Mouse (Mus musculus): Measurements from ENCODE around the gene Ank. TPM values are rescaled to one million over a fixed set of nuclear protein-coding genes. Genes with fewer than 3 reads are reported as not detected.

Ank gene
- total and polyA plus RNA-seq, 3 experiments: 0.04 to 0.15 TPM; not detected in 1

DNA sequence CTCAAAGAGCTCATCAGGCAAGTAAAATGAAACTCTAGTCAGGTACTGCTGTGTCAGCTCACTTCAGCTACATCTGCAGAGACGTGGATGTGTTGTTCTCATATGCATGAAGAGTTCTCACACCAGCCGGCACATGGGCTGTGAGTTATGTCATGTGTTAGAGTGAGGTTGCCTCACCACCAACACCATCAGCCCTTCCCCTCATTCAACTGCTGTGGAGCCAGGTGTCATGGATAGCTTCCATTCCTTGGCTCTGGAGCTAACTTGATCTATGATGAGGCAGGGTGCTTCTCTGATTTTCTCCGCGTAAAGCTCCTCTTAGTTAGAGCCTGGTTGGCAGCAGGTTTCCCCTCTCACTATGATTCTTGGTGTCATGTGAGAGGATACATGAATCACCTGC, 103.9 kb downstream of the Ank start:
- TF ChIP-seq EP300 (IDR thresholded peaks at IDR 0.05; ENCODE audit: low read depth in 1 of 2, low read length in 2 of 2) (no peak), ELF1 (IDR thresholded peaks at IDR 0.05; ENCODE audit: low read depth, low read length) (no peak), ZMIZ1 (IDR thresholded peaks at IDR 0.05; ENCODE audit: low read depth, low read length) (no peak)
- Histone ChIP-seq H3K4me3 (ENCODE audit: control insufficient read depth in 1 of 2, insufficient read depth in 1 of 2, low read depth in 2 of 2, low read length in 2 of 2) (no peak overlapping the region), H3K27ac (ENCODE audit: control insufficient read depth, low read depth, low read length) (no peak overlapping the region), H3K9ac (ENCODE audit: control insufficient read depth, low read depth, low read length, poor library complexity, severe bottlenecking) (no peak overlapping the region), H3K9me3 (replicated peaks; ENCODE audit: insufficient read depth, low read length) (no peaks in the 10 kb centered on the region), H3K36me3 (ENCODE audit: control insufficient read depth in 1 of 2, insufficient read depth in 2 of 2, low read length in 2 of 2) (no peaks in the 10 kb centered on the region), H3K4me1 (ENCODE audit: control insufficient read depth in 1 of 2, insufficient read depth in 2 of 2, low read length in 2 of 2) (no peaks in the 10 kb centered on the region), H3K79me2 (ENCODE audit: control insufficient read depth, insufficient read depth, low read length, poor library complexity) (no peaks in the 10 kb centered on the region), H3K27me3 (ENCODE audit: control insufficient read depth in 1 of 2, insufficient read depth in 2 of 2, low read length in 2 of 2) (no peaks in the 10 kb centered on the region)
- no peak for DNase-seq (ENCODE audit: low read depth, low spot score)

DNA sequence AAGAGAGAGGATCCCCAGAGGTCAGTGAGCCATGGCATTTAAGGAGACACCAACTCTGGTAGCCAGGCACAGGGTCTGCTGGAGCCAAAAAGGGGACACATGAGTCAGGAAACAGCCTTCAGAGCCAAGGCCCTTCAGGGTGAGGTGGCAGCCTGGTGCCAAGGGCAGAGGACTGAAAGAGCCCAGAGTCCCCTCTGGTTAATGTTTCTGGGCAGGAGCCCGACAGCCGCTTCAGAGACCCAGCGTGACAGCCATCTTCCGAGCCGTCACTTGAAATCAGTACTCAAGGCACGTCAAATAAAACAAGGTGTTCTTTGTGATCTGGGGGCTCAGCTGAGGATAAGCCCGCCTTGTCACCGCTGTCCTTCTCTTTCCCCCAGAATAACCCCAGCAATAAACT, 104.7 kb downstream of the Ank start:
- no peak for TF ChIP-seq CHD2 (IDR thresholded peaks at IDR 0.05; ENCODE audit: low read length)
- TF ChIP-seq EP300 (IDR thresholded peaks at IDR 0.05; ENCODE audit: low read depth in 1 of 2, low read length in 2 of 2): no peak
- no peak for TF ChIP-seq TCF12 (IDR thresholded peaks at IDR 0.05; ENCODE audit: low read depth, low read length)
- TF ChIP-seq ETS1 (IDR thresholded peaks at IDR 0.05; ENCODE audit: low read depth, low read length): no peak
- no peak for TF ChIP-seq ELF1 (IDR thresholded peaks at IDR 0.05; ENCODE audit: low read depth, low read length)
- TF ChIP-seq TBP (IDR thresholded peaks at IDR 0.05; ENCODE audit: low read depth, low read length): no peak
- no peak for TF ChIP-seq POLR2AphosphoS2 (IDR thresholded peaks at IDR 0.05; ENCODE audit: low read length)
- DNase-seq (ENCODE audit: low read depth, low spot score): no peak
- Histone ChIP-seq H3K79me2 (ENCODE audit: control insufficient read depth, insufficient read depth, low read length, poor library complexity) (no peaks in the 10 kb centered on the region), H3K36me3 (ENCODE audit: control insufficient read depth in 1 of 2, insufficient read depth in 2 of 2, low read length in 2 of 2) (no peaks in the 10 kb centered on the region), H3K27ac (ENCODE audit: control insufficient read depth, low read depth, low read length) (no peak overlapping the region), H3K4me3 (ENCODE audit: control insufficient read depth in 1 of 2, insufficient read depth in 1 of 2, low read depth in 2 of 2, low read length in 2 of 2) (no peak overlapping the region), H3K9ac (ENCODE audit: control insufficient read depth, low read depth, low read length, poor library complexity, severe bottlenecking) (no peak overlapping the region), H3K9me3 (replicated peaks; ENCODE audit: insufficient read depth, low read length) (no peaks in the 10 kb centered on the region), H3K4me1 (ENCODE audit: control insufficient read depth in 1 of 2, insufficient read depth in 2 of 2, low read length in 2 of 2) (no peaks in the 10 kb centered on the region), H3K27me3 (ENCODE audit: control insufficient read depth in 1 of 2, insufficient read depth in 2 of 2, low read length in 2 of 2) (no peaks in the 10 kb centered on the region)

DNA sequence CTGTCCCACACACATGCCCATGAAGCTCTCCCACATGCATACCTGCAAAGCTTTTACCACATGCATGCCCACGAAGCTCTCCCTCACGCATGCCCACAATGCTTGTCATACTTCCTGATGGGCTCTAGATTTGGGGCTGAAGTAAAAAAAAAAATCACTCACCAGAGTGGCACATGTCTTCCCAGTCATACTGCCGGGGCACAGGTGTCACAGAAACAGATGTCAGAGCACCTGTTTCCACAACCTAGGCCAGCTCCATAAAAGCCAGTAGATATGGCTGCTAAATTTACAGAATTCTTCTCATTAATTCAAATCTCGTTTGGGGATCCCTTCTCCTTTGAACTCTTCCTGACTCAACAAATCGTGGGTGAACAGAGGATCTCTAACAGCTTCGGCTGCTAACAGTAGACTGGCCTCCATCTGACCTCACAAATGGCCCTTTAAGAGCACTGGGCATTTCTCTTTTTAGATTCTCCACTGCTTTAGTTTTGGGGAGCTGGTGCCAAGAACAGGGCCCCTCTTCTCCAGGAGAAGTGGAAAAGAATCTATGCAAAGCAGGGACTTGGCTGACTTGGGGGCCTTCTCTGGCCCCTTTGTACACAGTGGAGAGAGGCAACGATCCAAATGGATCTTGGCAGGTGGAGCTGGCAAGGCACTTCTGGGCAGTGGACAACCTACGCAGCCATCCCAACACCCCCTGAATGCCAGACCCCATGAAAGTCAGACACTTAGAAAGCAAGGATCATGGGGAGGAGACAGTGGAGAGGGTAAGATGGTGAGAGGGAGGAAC, 108.7 kb downstream of the Ank start:
- Histone ChIP-seq H3K36me3 (ENCODE audit: control insufficient read depth in 1 of 2, insufficient read depth in 2 of 2, low read length in 2 of 2) (no peaks in the 10 kb centered on the region), H3K79me2 (ENCODE audit: control insufficient read depth, insufficient read depth, low read length, poor library complexity) (no peaks in the 10 kb centered on the region), H3K27ac (ENCODE audit: control insufficient read depth, low read depth, low read length) (no peak overlapping the region), H3K9me3 (replicated peaks; ENCODE audit: insufficient read depth, low read length) (no peaks in the 10 kb centered on the region), H3K4me1 (ENCODE audit: control insufficient read depth in 1 of 2, insufficient read depth in 2 of 2, low read length in 2 of 2) (no peaks in the 10 kb centered on the region), H3K4me3 (ENCODE audit: control insufficient read depth in 1 of 2, insufficient read depth in 1 of 2, low read depth in 2 of 2, low read length in 2 of 2) (no peak overlapping the region), H3K9ac (ENCODE audit: control insufficient read depth, low read depth, low read length, poor library complexity, severe bottlenecking) (no peak overlapping the region), H3K27me3 (ENCODE audit: control insufficient read depth in 1 of 2, insufficient read depth in 2 of 2, low read length in 2 of 2) (no peaks in the 10 kb centered on the region)
- TF ChIP-seq NELFE (IDR thresholded peaks at IDR 0.05; ENCODE audit: low read depth, low read length) (no peak), POLR2A (IDR thresholded peaks at IDR 0.05; ENCODE audit: control insufficient read depth in 1 of 2, insufficient read depth in 1 of 2, low read depth in 1 of 2, low read length in 2 of 2, poor library complexity in 1 of 2) (no peak), ETS1 (IDR thresholded peaks at IDR 0.05; ENCODE audit: low read depth, low read length) (no peak), ZKSCAN1 (IDR thresholded peaks at IDR 0.05; ENCODE audit: low read depth, low read length) (no peak), POLR2AphosphoS2 (IDR thresholded peaks at IDR 0.05; ENCODE audit: low read length) (no peak), CHD1 (IDR thresholded peaks at IDR 0.05; ENCODE audit: low read depth, low read length) (no peak), SIN3A (IDR thresholded peaks at IDR 0.05; ENCODE audit: low read length) (no peak), RCOR1 (IDR thresholded peaks at IDR 0.05; ENCODE audit: low read depth, low read length) (no peak), TBP (IDR thresholded peaks at IDR 0.05; ENCODE audit: low read depth, low read length) (no peak), MAX (IDR thresholded peaks at IDR 0.05; ENCODE audit: low read length) (no peak), ZC3H11A (IDR thresholded peaks at IDR 0.05; ENCODE audit: low read depth, low read length) (no peak), POLR2AphosphoS5 (IDR thresholded peaks at IDR 0.05; ENCODE audit: borderline replicate concordance, low read depth, low read length) (no peak), SMC3 (IDR thresholded peaks at IDR 0.05; ENCODE audit: low read depth, low read length) (no peak), EP300 (IDR thresholded peaks at IDR 0.05; ENCODE audit: low read depth in 1 of 2, low read length in 2 of 2) (no peak), UBTF (IDR thresholded peaks at IDR 0.05; ENCODE audit: borderline replicate concordance, insufficient read depth, low read depth, low read length) (no peak), MYB (IDR thresholded peaks at IDR 0.05; ENCODE audit: low read depth, low read length) (no peak)
- no peak for DNase-seq (ENCODE audit: low read depth, low spot score)

All from MEL (cell line).